Mouse (Mus musculus): ENCODE measurements around the gene Tmem47.

Gene Tmem47

GRCm38 (mm10) chrX:81070210-81070803 lies at the start of gene Tmem47:
Gene Tmem47, plus strand, starts transcription at chrX:81070698.
- DNase-seq (ENCODE audit: low spot score): peak; percentile 63

GRCm38 (mm10) chrX:81070804-81071461 lies 435 bp downstream of the Tmem47 start:
- DNase-seq (ENCODE audit: low spot score): no peak

- no peak for DNase-seq (ENCODE audit: low spot score)
Observed at GRCm38 (mm10) chrX:81071746-81072640, 1.5 kb downstream of the Tmem47 start.

- DNase-seq (ENCODE audit: low spot score): no peak
Observed at GRCm38 (mm10) chrX:81072651-81073050, 2.2 kb downstream of the Tmem47 start.

- no peak for DNase-seq (ENCODE audit: low spot score)
Observed at GRCm38 (mm10) chrX:81073834-81074233, 3.3 kb downstream of the Tmem47 start.

GRCm38 (mm10) chrX:81078522-81078921 lies 8.0 kb downstream of the Tmem47 start:
- no peak for DNase-seq (ENCODE audit: low spot score)

GRCm38 (mm10) chrX:81080996-81081395 lies 10.5 kb downstream of the Tmem47 start:
- DNase-seq (ENCODE audit: low spot score): no peak

- DNase-seq (ENCODE audit: low spot score): no peak
Observed at GRCm38 (mm10) chrX:81085025-81085752, 14.7 kb downstream of the Tmem47 start.

GRCm38 (mm10) chrX:81147416-81147815 lies 76.9 kb downstream of the Tmem47 start:
- DNase-seq (ENCODE audit: low spot score): no peak
